Mouse (Mus musculus) small intestine, adult 2 months (tissue): ENCODE measurements around the gene 2610028H24Rik.

Source experiments
- CTCF ChIP-seq: fragments of 200-500 bp; IDR thresholded peaks from 2 replicates; pipeline ENCODE4 v1.5.1; 2012; ENCODE audit warnings: low read depth, mild to moderate bottlenecking, control low read depth, inconsistent platforms, low read length, moderate library complexity, mixed read lengths; ENCODE audit not compliant: insufficient replicate concordance, insufficient read length; ENCODE audit errors: extremely low read depth
- POLR2A ChIP-seq: fragments of 200-500 bp; IDR thresholded peaks from 2 replicates; pipeline ENCODE4 v1.6.1; 2012; ENCODE audit warnings: low read depth, mild to moderate bottlenecking, control low read depth, inconsistent platforms, low read length, moderate library complexity

DNA sequence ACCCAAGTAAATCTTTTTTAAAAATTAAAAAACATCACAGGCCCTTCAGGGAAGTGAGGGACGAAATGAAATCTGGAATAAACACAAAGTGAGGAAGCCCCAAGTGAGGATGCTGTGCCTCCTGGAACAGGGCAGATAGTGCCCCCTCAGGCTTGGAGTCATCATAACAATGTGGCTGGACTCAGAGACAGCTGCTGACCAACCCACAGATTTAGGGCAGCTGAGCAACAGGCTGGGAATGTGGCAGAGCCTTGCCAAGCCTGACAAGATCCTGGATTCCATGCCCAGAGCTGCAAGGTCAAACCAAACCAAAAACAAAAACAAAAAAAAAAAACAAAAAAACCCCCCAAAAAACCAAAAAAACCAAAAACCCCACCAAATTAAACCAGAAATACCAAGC, 12.4 kb downstream of the 2610028H24Rik start:
- no peak for TF ChIP-seq POLR2A
- TF ChIP-seq CTCF, result no peak
